Mouse (Mus musculus): ENCODE results near the gene Elmo3. TPM values are rescaled to one million over a fixed set of nuclear protein-coding genes. Genes with fewer than 3 reads are reported as not detected.

The Elmo3 gene
- polyA plus RNA-seq, 1 experiment from 2014 or later: 18.9 TPM

- Histone ChIP-seq H3K4me3 (replicated peaks; ENCODE audit: low read length) (peak within 1 kb of the TSS; percentile 67), H3K36me3 (ENCODE audit: control insufficient read depth, insufficient read depth, low read length) (no peaks in the 10 kb centered on the region), H3K4me2 (ENCODE audit: low read depth, low read length) (peak within 1 kb of the TSS; percentile 94), H3K4me1 (ENCODE audit: control insufficient read depth, insufficient read depth, low read length) (peaks cover 29% of the 10 kb centered on the region), H3K9ac (ENCODE audit: low read length) (peak within 1 kb of the TSS; percentile 72), H3K9me3 (replicated peaks; ENCODE audit: control insufficient read depth, low read length) (no peaks in the 10 kb centered on the region), H3K27me3 (ENCODE audit: control insufficient read depth, insufficient read depth, low read length) (peaks cover 35% of the 10 kb centered on the region), H3K27ac (ENCODE audit: low read length) (no peak within 1 kb of the TSS)
- 1% methylated on average over 54 of the region's 54 CpGs for WGBS
- peak; percentile 77 for ATAC-seq (ENCODE audit: insufficient read depth, low FRiP score)
These were observed 41.1 kb upstream of the Elmo3 start, which contains the start of the genes Tradd and Fbxl8 for GRCm38 (mm10) chr8:105264024-105264982. Tradd (minus strand) TSS chr8:105264609. Fbxl8 (plus strand) TSS chr8:105264648.

- Histone ChIP-seq H3K27me3 (ENCODE audit: control insufficient read depth, insufficient read depth, low read length) (peaks cover 40% of the 10 kb centered on the region), H3K9ac (ENCODE audit: low read length) (peak overlapping the region; percentile 72), H3K27ac (ENCODE audit: low read length) (no peak overlapping the region), H3K9me3 (replicated peaks; ENCODE audit: control insufficient read depth, low read length) (no peaks in the 10 kb centered on the region), H3K36me3 (ENCODE audit: control insufficient read depth, insufficient read depth, low read length) (no peaks in the 10 kb centered on the region), H3K4me1 (ENCODE audit: control insufficient read depth, insufficient read depth, low read length) (peaks cover 29% of the 10 kb centered on the region), H3K4me3 (replicated peaks; ENCODE audit: low read length) (peak overlapping the region; percentile 67), H3K4me2 (ENCODE audit: low read depth, low read length) (peak overlapping the region; percentile 94)
- 10% methylated on average over 10 of the region's 10 CpGs for WGBS
- no peak for ATAC-seq (ENCODE audit: insufficient read depth, low FRiP score)
These were observed 40.3 kb upstream of the Elmo3 start for GRCm38 (mm10) chr8:105265128-105265527.

GRCm38 (mm10) chr8:105266775-105267174, 38.6 kb upstream of the Elmo3 start:
- no peak overlapping the region for H3K27ac ChIP-seq (ENCODE audit: low read length)
- no peak overlapping the region for H3K9ac ChIP-seq (ENCODE audit: low read length)
- no peak overlapping the region for H3K4me3 ChIP-seq (replicated peaks; ENCODE audit: low read length)
- H3K4me1 ChIP-seq (ENCODE audit: control insufficient read depth, insufficient read depth, low read length): peaks cover 36% of the 10 kb centered on the region
- 45% methylated on average over 13 of the region's 13 CpGs for WGBS
- peaks cover 57% of the 10 kb centered on the region for H3K27me3 ChIP-seq (ENCODE audit: control insufficient read depth, insufficient read depth, low read length)
- no peaks in the 10 kb centered on the region for H3K36me3 ChIP-seq (ENCODE audit: control insufficient read depth, insufficient read depth, low read length)
- H3K4me2 ChIP-seq (ENCODE audit: low read depth, low read length): no peak overlapping the region
- H3K9me3 ChIP-seq (replicated peaks; ENCODE audit: control insufficient read depth, low read length): no peaks in the 10 kb centered on the region
- no peak for ATAC-seq (ENCODE audit: insufficient read depth, low FRiP score)

GRCm38 (mm10) chr8:105268342-105269074, 36.9 kb upstream of the Elmo3 start:
- Histone ChIP-seq H3K36me3 (ENCODE audit: control insufficient read depth, insufficient read depth, low read length) (no peaks in the 10 kb centered on the region), H3K9me3 (replicated peaks; ENCODE audit: control insufficient read depth, low read length) (no peaks in the 10 kb centered on the region), H3K27me3 (ENCODE audit: control insufficient read depth, insufficient read depth, low read length) (peaks cover 67% of the 10 kb centered on the region), H3K27ac (ENCODE audit: low read length) (no peak overlapping the region), H3K4me3 (replicated peaks; ENCODE audit: low read length) (peak overlapping the region; percentile 49), H3K4me1 (ENCODE audit: control insufficient read depth, insufficient read depth, low read length) (peaks cover 36% of the 10 kb centered on the region), H3K9ac (ENCODE audit: low read length) (peak overlapping the region; percentile 61), H3K4me2 (ENCODE audit: low read depth, low read length) (peak overlapping the region; percentile 69)
- WGBS: 4% methylated on average over 65 of the region's 65 CpGs
- peak; percentile 26; the same call in 1 of the 2 replicates for ATAC-seq (ENCODE audit: insufficient read depth, low FRiP score)

- Histone ChIP-seq H3K9ac (ENCODE audit: low read length) (peak overlapping the region; percentile 61), H3K27me3 (ENCODE audit: control insufficient read depth, insufficient read depth, low read length) (peaks cover 69% of the 10 kb centered on the region), H3K27ac (ENCODE audit: low read length) (no peak overlapping the region), H3K9me3 (replicated peaks; ENCODE audit: control insufficient read depth, low read length) (no peaks in the 10 kb centered on the region), H3K4me3 (replicated peaks; ENCODE audit: low read length) (peak overlapping the region; percentile 49), H3K36me3 (ENCODE audit: control insufficient read depth, insufficient read depth, low read length) (no peaks in the 10 kb centered on the region), H3K4me2 (ENCODE audit: low read depth, low read length) (peak overlapping the region; percentile 69), H3K4me1 (ENCODE audit: control insufficient read depth, insufficient read depth, low read length) (peaks cover 33% of the 10 kb centered on the region)
- 8% methylated on average over 10 of the region's 10 CpGs for WGBS
- no peak for ATAC-seq (ENCODE audit: insufficient read depth, low FRiP score)
These were observed 36.3 kb upstream of the Elmo3 start for GRCm38 (mm10) chr8:105269075-105269458.

- H3K27ac ChIP-seq (ENCODE audit: low read length): no peak within 1 kb of the TSS
These were observed 35.9 kb upstream of the Elmo3 start, which contains the start of gene Hsf4 for GRCm38 (mm10) chr8:105269461-105269947. Hsf4 (plus strand) TSS chr8:105269801.

GRCm38 (mm10) chr8:105270101-105270915, 35.1 kb upstream of the Elmo3 start:
- WGBS: 8% methylated on average over 39 of the region's 39 CpGs
- Histone ChIP-seq H3K9ac (ENCODE audit: low read length) (peak overlapping the region; percentile 61), H3K4me2 (ENCODE audit: low read depth, low read length) (peak overlapping the region; percentile 69), H3K4me1 (ENCODE audit: control insufficient read depth, insufficient read depth, low read length) (peaks cover 29% of the 10 kb centered on the region), H3K4me3 (replicated peaks; ENCODE audit: low read length) (peak overlapping the region; percentile 49), H3K27me3 (ENCODE audit: control insufficient read depth, insufficient read depth, low read length) (peaks cover 82% of the 10 kb centered on the region), H3K27ac (ENCODE audit: low read length) (no peak overlapping the region), H3K9me3 (replicated peaks; ENCODE audit: control insufficient read depth, low read length) (no peaks in the 10 kb centered on the region), H3K36me3 (ENCODE audit: control insufficient read depth, insufficient read depth, low read length) (no peaks in the 10 kb centered on the region)
- ATAC-seq (ENCODE audit: insufficient read depth, low FRiP score): no peak

More at GRCm38 (mm10) chr8:105269461-105269947, 35.9 kb upstream of the Elmo3 start, which contains the start of gene Hsf4:
- peak; percentile 58; the same call in 1 of the 2 replicates for ATAC-seq (ENCODE audit: insufficient read depth, low FRiP score)
- under 1% methylated on average over 42 of the region's 42 CpGs for WGBS
- Histone ChIP-seq H3K4me3 (replicated peaks; ENCODE audit: low read length) (peak within 1 kb of the TSS; percentile 49), H3K9me3 (replicated peaks; ENCODE audit: control insufficient read depth, low read length) (no peaks in the 10 kb centered on the region), H3K9ac (ENCODE audit: low read length) (peak within 1 kb of the TSS; percentile 61), H3K4me1 (ENCODE audit: control insufficient read depth, insufficient read depth, low read length) (peaks cover 33% of the 10 kb centered on the region), H3K36me3 (ENCODE audit: control insufficient read depth, insufficient read depth, low read length) (no peaks in the 10 kb centered on the region), H3K4me2 (ENCODE audit: low read depth, low read length) (peak within 1 kb of the TSS; percentile 69), H3K27me3 (ENCODE audit: control insufficient read depth, insufficient read depth, low read length) (peaks cover 74% of the 10 kb centered on the region)

GRCm38 (mm10) chr8:105270916-105271186, 34.5 kb upstream of the Elmo3 start:
- H3K9me3 ChIP-seq (replicated peaks; ENCODE audit: control insufficient read depth, low read length): no peaks in the 10 kb centered on the region
- no peaks in the 10 kb centered on the region for H3K36me3 ChIP-seq (ENCODE audit: control insufficient read depth, insufficient read depth, low read length)
- no peak overlapping the region for H3K27ac ChIP-seq (ENCODE audit: low read length)
- no peak overlapping the region for H3K9ac ChIP-seq (ENCODE audit: low read length)
- WGBS: 6% methylated on average over 11 of the region's 11 CpGs
- H3K4me1 ChIP-seq (ENCODE audit: control insufficient read depth, insufficient read depth, low read length): peaks cover 29% of the 10 kb centered on the region
- H3K4me3 ChIP-seq (replicated peaks; ENCODE audit: low read length): no peak overlapping the region
- no peak for ATAC-seq (ENCODE audit: insufficient read depth, low FRiP score)
- H3K27me3 ChIP-seq (ENCODE audit: control insufficient read depth, insufficient read depth, low read length): peaks cover 87% of the 10 kb centered on the region
- 0 out of 2 replicates have a peak overlapping the region, but pooled peaks have one; percentile 15 for H3K4me2 ChIP-seq (ENCODE audit: low read depth, low read length)

Data from stomach, embryonic 16.5 days (tissue).